Mouse (Mus musculus) layer of hippocampus, adult 2 months (tissue): ENCODE data around the gene Maneal. TPM values are rescaled to one million over a fixed set of nuclear protein-coding genes. Genes with fewer than 3 reads are reported as not detected.
A peak's percentile ranks its signal among the peaks of the same experiment; 100 is the strongest.

Experiments
- DNase-seq, 2 experiments: peaks; one replicate each; pipeline ENCODE4 v3.0.0; 2022; ENCODE audit warnings: low spot score in 2 of 2
- H3K27ac ChIP-seq: fragments of 200-600 bp; 2 replicates; pipeline ENCODE4 v1.8.1; 2022
- H3K4me3 ChIP-seq: fragments of 200-600 bp; 2 replicates; pipeline ENCODE4 v1.8.1; 2022; ENCODE audit warnings: mild to moderate bottlenecking
- CTCF ChIP-seq: fragments of 200-600 bp; conservative IDR thresholded peaks from 2 replicates; pipeline ENCODE4 v1.8.1; 2022; ENCODE audit warnings: antibody characterized with exemption, mild to moderate bottlenecking, moderate library complexity
- total RNA-seq, 2 experiments: library from RNA; stranded (reverse); gene quantifications; 2 replicates each; pipeline ENCODE4 v1.2.3; 2021

Gene Maneal
- total RNA-seq, 2 experiments from 2014 or later, result 52.3 to 54.4 TPM

- no peak for TF ChIP-seq CTCF
- Histone ChIP-seq H3K27ac (no peak overlapping the region), H3K4me3 (no peak overlapping the region)
- no peak for DNase-seq
These were observed 23.8 kb downstream of the Maneal start for GRCm38 (mm10) chr4:124838035-124838700.

GRCm38 (mm10) chr4:124832796-124833195 is 29.2 kb downstream of the Maneal start:
- DNase-seq, result no peak
- no peak for TF ChIP-seq CTCF
- Histone ChIP-seq H3K4me3 (no peak overlapping the region), H3K27ac (no peak overlapping the region)

- Histone ChIP-seq H3K27ac (no peak overlapping the region), H3K4me3 (no peak overlapping the region)
- no peak for TF ChIP-seq CTCF
- no peak for DNase-seq
These were observed 32.3 kb downstream of the Maneal start for GRCm38 (mm10) chr4:124829671-124830070.

GRCm38 (mm10) chr4:124825371-124825965 is 36.5 kb downstream of the Maneal start:
- DNase-seq, result no peak
- Histone ChIP-seq H3K27ac (no peak overlapping the region), H3K4me3 (no peak overlapping the region)
- TF ChIP-seq CTCF, result no peak

- TF ChIP-seq CTCF, result no peak
- H3K27ac ChIP-seq, result no peak overlapping the region
- no peak overlapping the region for H3K4me3 ChIP-seq
- DNase-seq, result no peak
These were observed 37.0 kb downstream of the Maneal start for GRCm38 (mm10) chr4:124824967-124825366.

- Histone ChIP-seq H3K4me3 (no peak overlapping the region), H3K27ac (no peak overlapping the region)
- no peak for TF ChIP-seq CTCF
- DNase-seq, result no peak
These were observed 43.1 kb downstream of the Maneal start for GRCm38 (mm10) chr4:124818832-124819231.

GRCm38 (mm10) chr4:124817803-124818202 is 44.2 kb downstream of the Maneal start:
- Histone ChIP-seq H3K27ac (peak overlapping the region; percentile 29; the same call in 1 of the 2 replicates), H3K4me3 (no peak overlapping the region)
- DNase-seq, result peak in 1 of 2 experiments; percentile 13
- TF ChIP-seq CTCF, result no peak

- TF ChIP-seq CTCF, result no peak
- no peak for DNase-seq
- no peak overlapping the region for H3K4me3 ChIP-seq
- H3K27ac ChIP-seq, result no peak overlapping the region
These were observed 46.1 kb downstream of the Maneal start for GRCm38 (mm10) chr4:124815901-124816300.

- DNase-seq, result peak; percentile 55 to 71
- no peak overlapping the region; the same call in 1 of the 2 replicates for H3K4me3 ChIP-seq
- peak overlapping the region; percentile 77 for H3K27ac ChIP-seq
- peak; percentile 18 for TF ChIP-seq CTCF
These were observed 50.5 kb downstream of the Maneal start for GRCm38 (mm10) chr4:124811347-124811975.

GRCm38 (mm10) chr4:124810056-124810455 is 51.9 kb downstream of the Maneal start:
- H3K4me3 ChIP-seq, result no peak overlapping the region
- TF ChIP-seq CTCF, result no peak
- 0 out of 2 replicates have a peak overlapping the region, but pooled peaks have one; percentile 23 for H3K27ac ChIP-seq
- DNase-seq, result no peak

- DNase-seq, result no peak
- no peak overlapping the region for H3K4me3 ChIP-seq
- H3K27ac ChIP-seq, result 0 out of 2 replicates have a peak overlapping the region, but pooled peaks have one; percentile 23
- no peak for TF ChIP-seq CTCF
These were observed 52.7 kb downstream of the Maneal start for GRCm38 (mm10) chr4:124809136-124809883.

- no peak for TF ChIP-seq CTCF
- Histone ChIP-seq H3K4me3 (no peak overlapping the region), H3K27ac (no peak overlapping the region)
- DNase-seq, result no peak
These were observed 53.5 kb downstream of the Maneal start for GRCm38 (mm10) chr4:124808511-124808910.

Other genes with a start within 250 kb of the Maneal start
- 10 to 100 TPM; 40.5 to 40.7 TPM for gene Pou3f1, start 205.4 kb downstream of the Maneal start, total RNA-seq
- gene Utp11, start 168.6 kb downstream of the Maneal start, total RNA-seq, result 10 to 100 TPM; 16.6 to 18.6 TPM
- gene Fhl3, start 161.5 kb downstream of the Maneal start, total RNA-seq, result 1 to 10 TPM; 1.4 to 1.5 TPM
- 10 to 100 TPM; 35.1 to 35.7 TPM for gene Sf3a3, start 147.4 kb downstream of the Maneal start, total RNA-seq
- gene Inpp5b, start 120.3 kb downstream of the Maneal start, total RNA-seq, result 10 to 100 TPM; 43.6 to 51.2 TPM
- gene Mtf1, start 60.1 kb downstream of the Maneal start, total RNA-seq, result 10 to 100 TPM; 24.6 to 24.8 TPM
- 10 to 100 TPM; 30.3 to 38.0 TPM for gene Yrdc, start 11.5 kb downstream of the Maneal start, total RNA-seq
- gene 1110065P20Rik, start 11.0 kb downstream of the Maneal start, total RNA-seq, result 10 to 100 TPM; 72.0 to 94.5 TPM
- 10 to 100 TPM; 42.5 to 51.3 TPM for gene Epha10, start 18.7 kb upstream of the Maneal start, total RNA-seq
- gene 9930104L06Rik, start 74.9 kb upstream of the Maneal start, total RNA-seq, result 10 to 100 TPM; 22.1 to 23.6 TPM
- gene Cdca8, start 77.1 kb upstream of the Maneal start, total RNA-seq, result 1 to 10 TPM; 2.1 to 2.9 TPM
- gene Rspo1, start 124.3 kb upstream of the Maneal start, total RNA-seq, result 1 to 10 TPM; 9.5 to 9.8 TPM
- 10 to 100 TPM; 67.9 to 76.1 TPM for gene Gnl2, start 154.4 kb upstream of the Maneal start, total RNA-seq
- under 1 TPM; 0.64 to 1.00 TPM for gene Dnali1, start 203.5 kb upstream of the Maneal start, total RNA-seq
- 10 to 100 TPM; 14.6 to 16.3 TPM for gene Snip1, start 204.5 kb upstream of the Maneal start, total RNA-seq
- gene Meaf6, start 223.0 kb upstream of the Maneal start, total RNA-seq, result 100 to 1,000 TPM; 111 to 116 TPM